Comparison of ENCODE assay signal across 25 mouse cellular contexts in genomic region chr11:85447375-85447774, GRCm38 (mm10).
DNase-seq lines count a peak whose midpoint lies in the region; ATAC-seq and TF ChIP-seq lines count a peak whose summit lies in the region.
"Had no signal": no experiment of that assay in that cellular context is flagged by ENCODE, and none has a peak within 500 bp of the region (broad histone marks: within the 10 kb centered on the region; RNA-seq: fewer than 3 reads in every experiment).

No protein-coding gene starts in this region.

- H3K9me3 ChIP-seq in liver, postnatal 0 days (ENCODE audit: low read length), result no peaks in the 10 kb centered on the region
- no peaks in the 10 kb centered on the region for H3K9me3 ChIP-seq in hindbrain, embryonic 12.5 days (replicated peaks)
- H3K9me3 ChIP-seq: embryonic facial prominence, embryonic 15.5 days; forebrain, embryonic 15.5 days; heart, embryonic 12.5 days; limb, embryonic 10.5 days; liver, embryonic 15.5 days; midbrain, embryonic 13.5 days; neural tube, embryonic 12.5 days; stomach, embryonic 15.5 days had no signal

- H3K4me1 ChIP-seq in liver, postnatal 0 days (ENCODE audit: insufficient read depth), result no peaks in the 10 kb centered on the region
- no peaks in the 10 kb centered on the region for H3K4me1 ChIP-seq in hindbrain, embryonic 12.5 days
- H3K4me1 ChIP-seq: embryonic facial prominence, embryonic 15.5 days; forebrain, embryonic 15.5 days; heart, embryonic 12.5 days; limb, embryonic 10.5 days; liver, embryonic 15.5 days; midbrain, embryonic 13.5 days; neural tube, embryonic 12.5 days; stomach, embryonic 15.5 days had no signal

- H3K27ac ChIP-seq in liver, postnatal 0 days (ENCODE audit: low read depth), result no peak overlapping the region
- H3K27ac ChIP-seq in hindbrain, embryonic 12.5 days, result no peak overlapping the region
- H3K27ac ChIP-seq: embryonic facial prominence, embryonic 15.5 days; forebrain, embryonic 15.5 days; left cerebral cortex, adult 2 months; limb, embryonic 10.5 days; liver, embryonic 15.5 days; midbrain, embryonic 13.5 days; neural tube, embryonic 12.5 days; stomach, embryonic 15.5 days had no signal

- no peak overlapping the region for H3K4me3 ChIP-seq in C2C12 (ENCODE audit: insufficient read depth, poor library complexity, severe bottlenecking)
- H3K4me3 ChIP-seq in liver, postnatal 0 days (ENCODE audit: low read depth, low read length), result no peak overlapping the region
- no peak overlapping the region for H3K4me3 ChIP-seq in hindbrain, embryonic 12.5 days
- H3K4me3 ChIP-seq: embryonic facial prominence, embryonic 15.5 days; forebrain, embryonic 15.5 days; heart, embryonic 12.5 days; left cerebral cortex, adult 2 months; limb, embryonic 10.5 days; liver, embryonic 15.5 days; midbrain, embryonic 13.5 days; neural tube, embryonic 12.5 days; stomach, embryonic 15.5 days had no signal

- no peak overlapping the region for H3ac ChIP-seq in C2C12 (ENCODE audit: control insufficient read depth, insufficient read length, low read depth)

- peak; percentile 55 for DNase-seq in 416B (ENCODE audit: low read depth)
- DNase-seq in thymus, postnatal 25 days, result peak; percentile 14
- no peak for DNase-seq in adrenal gland, adult (ENCODE audit: inconsistent age in 2 of 2, low spot score in 1 of 2)
- DNase-seq in liver, postnatal 0 days, result no peak
- DNase-seq: adrenal gland, postnatal 25 days; cerebellum, adult 8-10 months; cerebellum, postnatal 36 days; gastrocnemius, postnatal 10 days; heart, postnatal 10 days; kidney, adult 11 months; kidney, postnatal 4 days; liver; retina, postnatal 1 day had no signal

- no peak overlapping the region for H3K4me2 ChIP-seq in liver, postnatal 0 days (ENCODE audit: low read depth, low read length)
- no peak overlapping the region for H3K4me2 ChIP-seq in hindbrain, embryonic 12.5 days (replicated peaks)
- H3K4me2 ChIP-seq: embryonic facial prominence, embryonic 15.5 days; forebrain, embryonic 15.5 days; heart, embryonic 12.5 days; liver, embryonic 15.5 days; midbrain, embryonic 13.5 days; neural tube, embryonic 12.5 days; stomach, embryonic 15.5 days had no signal

- H3K27me3 ChIP-seq in C2C12 (ENCODE audit: control insufficient read depth, insufficient read depth, insufficient read length), result no peaks in the 10 kb centered on the region
- H3K27me3 ChIP-seq in liver, postnatal 0 days (ENCODE audit: insufficient read depth, low read length), result no peaks in the 10 kb centered on the region
- H3K27me3 ChIP-seq in hindbrain, embryonic 12.5 days, result no peaks in the 10 kb centered on the region
- H3K27me3 ChIP-seq: embryonic facial prominence, embryonic 15.5 days; forebrain, embryonic 15.5 days; heart, embryonic 12.5 days; liver, embryonic 15.5 days; midbrain, embryonic 13.5 days; neural tube, embryonic 12.5 days; stomach, embryonic 15.5 days had no signal

- no peaks in the 10 kb centered on the region for H3K36me3 ChIP-seq in C2C12 (ENCODE audit: control insufficient read depth, insufficient read depth)
- no peaks in the 10 kb centered on the region for H3K36me3 ChIP-seq in liver, postnatal 0 days (replicated peaks; ENCODE audit: insufficient read depth, low read length)
- no peaks in the 10 kb centered on the region for H3K36me3 ChIP-seq in hindbrain, embryonic 12.5 days
- H3K36me3 ChIP-seq: embryonic facial prominence, embryonic 15.5 days; forebrain, embryonic 15.5 days; heart, embryonic 12.5 days; limb, embryonic 10.5 days; liver, embryonic 15.5 days; midbrain, embryonic 13.5 days; neural tube, embryonic 12.5 days; stomach, embryonic 15.5 days had no signal

- H3K79me3 ChIP-seq in C2C12 (ENCODE audit: low read depth), result no peaks in the 10 kb centered on the region

- no peak for TF ChIP-seq CTCF in C2C12 (IDR thresholded peaks at IDR 0.05; ENCODE audit: control insufficient read depth, insufficient read depth, insufficient read length)
- no peak for TF ChIP-seq CTCF in liver, postnatal 0 days (IDR thresholded peaks at IDR 0.05; ENCODE audit: low read depth)

- no peaks in the 10 kb centered on the region for H3K79me2 ChIP-seq in C2C12 (ENCODE audit: control insufficient read depth, insufficient read depth)

- ATAC-seq in megakaryocyte progenitor cell, adult 5-6 weeks (replicated peaks; ENCODE audit: poor library complexity), result peak; percentile 14; the same call in 1 of the 2 replicates
- ATAC-seq in liver, postnatal 0 days, result no peak
- ATAC-seq in hindbrain, embryonic 12.5 days (ENCODE audit: low FRiP score), result no peak
- ATAC-seq: forebrain, embryonic 15.5 days; midbrain, embryonic 13.5 days had no signal

- no peak for TF ChIP-seq EP300 in liver, postnatal 0 days (IDR thresholded peaks at IDR 0.05; ENCODE audit: low read depth)

- H3K9ac ChIP-seq in liver, postnatal 0 days (replicated peaks), result no peak overlapping the region
- no peak overlapping the region for H3K9ac ChIP-seq in hindbrain, embryonic 12.5 days
- H3K9ac ChIP-seq: embryonic facial prominence, embryonic 15.5 days; forebrain, embryonic 15.5 days; heart, embryonic 12.5 days; liver, embryonic 15.5 days; midbrain, embryonic 13.5 days; neural tube, embryonic 12.5 days; stomach, embryonic 15.5 days had no signal

- 79% methylated on average over 5 of the region's 5 CpGs for WGBS in liver, postnatal 0 days (ENCODE audit: insufficient replicate concordance)
- WGBS in hindbrain, embryonic 12.5 days, result 93% methylated on average over 5 of the region's 5 CpGs

TF ChIP-seq in C2C12, 6 proteins besides CTCF, POLR2A, EP300 and RAD21:
- peak; percentile 5 for TF ChIP-seq MYOD1 (IDR thresholded peaks at IDR 0.05; ENCODE audit: control insufficient read depth, insufficient read length, low read depth)
- TF ChIP-seq FOSL1 (IDR thresholded peaks at IDR 0.05; ENCODE audit: insufficient read depth, low read length, poor library complexity, severe bottlenecking), result no peak

Comparison
In these comparisons a context has a peak if more than half of its experiments do, and no peak if none do; other contexts are left out.
1. DNase-seq: peak in 416B (single experiment) and thymus, postnatal 25 days (single experiment); none in adrenal gland, adult (0 of 2) and liver, postnatal 0 days (single experiment).